Mouse (Mus musculus): Measurements from ENCODE around the gene Kcnj12.

The Kcnj12 gene

DNA sequence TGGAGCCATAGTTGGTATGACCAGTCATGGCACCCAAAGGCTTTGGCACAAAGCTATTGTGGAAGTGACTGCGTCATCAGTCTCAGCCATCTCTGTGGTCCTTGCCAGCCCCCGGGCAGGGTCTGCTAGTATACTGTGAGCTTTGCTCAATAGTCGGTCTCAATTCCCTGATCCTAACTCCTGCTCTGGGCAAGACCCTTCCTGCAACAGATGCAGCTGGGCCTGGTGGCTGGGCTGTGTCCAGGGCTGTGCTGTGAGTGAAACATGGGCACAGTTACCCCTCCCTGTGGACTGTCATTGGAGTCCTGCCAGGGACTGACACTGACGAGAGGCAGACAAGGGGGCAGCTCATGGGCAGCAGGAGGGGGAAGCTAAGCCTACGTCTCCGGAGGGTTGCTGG lies 2.6 kb downstream of the Kcnj12 start:
- no peak for DNase-seq (ENCODE audit: low read depth)

DNA sequence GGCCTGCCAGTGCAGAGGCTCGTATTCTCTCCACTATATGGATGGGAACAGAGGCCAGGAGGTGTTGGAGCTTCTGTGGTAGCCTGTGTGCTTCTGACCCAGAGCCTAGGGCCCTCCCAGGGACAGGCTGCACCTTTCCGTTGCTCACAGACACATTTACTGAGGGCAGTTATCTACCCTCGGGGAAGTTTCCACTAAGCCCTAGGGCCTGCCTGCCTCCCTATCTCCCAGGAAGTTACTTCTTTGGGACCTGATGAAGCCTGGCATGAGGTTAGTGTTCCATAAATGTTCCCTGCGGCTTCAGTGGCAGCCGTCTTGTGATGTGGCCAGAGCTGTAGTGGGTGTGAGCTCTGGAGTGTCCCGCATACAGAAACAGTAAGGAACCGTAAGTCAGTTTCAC lies 3.2 kb downstream of the Kcnj12 start:
- DNase-seq (ENCODE audit: low read depth): no peak

DNA sequence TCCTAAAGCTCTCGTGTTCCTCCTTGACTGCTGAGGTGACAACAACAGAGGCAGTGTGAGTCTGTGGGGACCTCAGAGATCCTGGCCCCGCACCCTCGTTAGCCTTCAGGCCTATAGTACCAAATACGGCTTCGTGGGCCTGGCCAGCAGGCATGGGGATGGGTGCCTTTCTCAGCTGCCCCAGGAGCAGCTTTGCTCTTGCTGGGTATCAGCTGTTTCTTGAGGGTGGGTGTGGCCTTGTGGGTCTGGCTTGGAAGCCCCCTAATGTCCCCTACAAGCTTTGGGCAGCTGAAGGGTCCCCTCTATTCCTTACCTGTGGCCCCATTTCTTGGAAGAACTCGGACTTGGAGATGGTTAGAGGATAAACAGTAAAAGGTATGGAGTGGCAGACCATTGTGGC lies 4.0 kb downstream of the Kcnj12 start:
- no peak for DNase-seq (ENCODE audit: low read depth)

DNA sequence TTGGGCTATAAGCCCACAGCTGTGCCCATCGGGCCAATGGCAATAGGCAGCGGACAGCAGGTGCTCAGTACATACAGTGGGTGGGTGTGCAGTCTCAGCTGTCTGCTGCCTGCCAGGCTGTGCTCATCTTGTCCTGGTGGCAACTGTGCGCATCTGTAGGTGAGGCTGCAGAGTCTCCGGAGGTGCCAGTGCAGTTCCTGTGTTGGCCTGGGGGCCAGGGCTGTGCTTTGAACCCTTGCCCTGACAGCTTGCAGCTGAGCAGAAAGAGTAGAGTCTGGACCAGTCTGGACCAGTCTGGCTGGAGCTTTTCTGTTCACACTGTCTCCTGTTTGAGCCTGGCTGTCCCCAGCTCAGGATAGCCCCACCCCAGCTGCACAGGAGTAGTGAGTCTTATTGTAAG lies 4.8 kb downstream of the Kcnj12 start:
- no peak for DNase-seq (ENCODE audit: low read depth)

DNA sequence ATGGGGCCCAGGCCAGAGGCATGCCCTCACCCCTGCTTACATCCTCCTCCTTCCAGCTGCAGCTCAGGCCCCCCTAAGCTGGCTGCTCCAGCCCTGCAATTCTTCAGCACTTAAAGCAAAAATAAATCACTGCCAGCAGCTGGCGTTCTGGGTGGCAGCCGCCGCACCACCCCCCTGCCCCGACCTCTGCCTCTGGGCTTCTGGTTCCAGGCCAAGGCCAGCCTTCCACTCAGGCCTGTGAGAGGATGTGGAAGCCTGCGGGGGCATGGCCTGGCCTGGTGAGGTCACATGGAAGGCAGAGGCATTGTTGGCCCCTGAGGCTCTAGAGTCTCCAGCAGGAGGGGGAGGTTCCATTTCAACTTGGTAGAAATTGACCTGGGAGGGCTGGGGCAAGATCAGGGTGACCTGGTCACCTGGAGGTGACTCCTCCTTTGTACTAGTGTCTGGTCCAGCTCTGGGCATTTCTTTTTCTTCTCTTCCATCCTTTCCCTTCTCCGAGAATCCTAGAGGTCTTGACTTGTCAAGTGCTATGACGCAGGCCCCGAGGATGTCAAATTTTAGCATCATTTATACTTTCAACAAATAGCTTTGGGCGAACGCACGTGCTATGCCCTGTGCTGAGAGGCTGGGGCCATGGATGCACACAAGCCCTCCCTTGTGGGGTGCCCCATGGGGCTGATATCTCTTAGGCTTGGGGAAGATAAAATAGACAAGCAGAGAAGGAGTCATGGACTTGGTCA lies 6.0 kb downstream of the Kcnj12 start:
- no peak for DNase-seq (ENCODE audit: low read depth)

DNA sequence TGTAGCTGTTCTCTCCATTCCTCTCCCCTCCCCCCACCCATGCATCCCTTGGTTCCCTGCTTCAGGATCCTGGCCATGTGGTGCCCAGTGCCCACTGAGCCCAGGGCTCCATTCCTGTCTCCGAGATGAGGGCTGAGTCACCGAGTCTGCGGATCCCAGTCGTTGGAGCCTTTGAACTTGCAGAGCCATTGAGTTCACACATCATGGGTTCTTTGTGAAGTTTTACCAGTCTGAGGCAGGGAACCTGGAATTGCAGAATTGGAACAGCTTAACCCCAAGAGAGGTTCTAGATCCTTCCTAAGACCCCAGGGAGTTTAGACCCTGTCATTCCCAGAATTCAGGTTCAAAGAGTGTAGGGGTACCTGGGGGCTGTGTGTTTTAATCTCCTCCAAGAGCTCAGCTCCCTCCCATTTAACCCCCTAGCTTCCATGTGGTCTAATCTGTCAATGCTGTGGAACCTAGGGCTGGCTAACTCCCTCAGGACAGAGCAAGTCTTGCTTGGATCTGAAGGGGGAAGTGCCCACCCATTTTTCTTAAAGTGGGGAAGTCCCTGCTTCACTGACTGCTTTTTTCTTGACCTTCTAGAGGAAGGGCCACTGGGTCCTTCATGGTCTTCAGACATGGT lies 6.9 kb downstream of the Kcnj12 start:
- no peak for DNase-seq (ENCODE audit: low read depth)

DNA sequence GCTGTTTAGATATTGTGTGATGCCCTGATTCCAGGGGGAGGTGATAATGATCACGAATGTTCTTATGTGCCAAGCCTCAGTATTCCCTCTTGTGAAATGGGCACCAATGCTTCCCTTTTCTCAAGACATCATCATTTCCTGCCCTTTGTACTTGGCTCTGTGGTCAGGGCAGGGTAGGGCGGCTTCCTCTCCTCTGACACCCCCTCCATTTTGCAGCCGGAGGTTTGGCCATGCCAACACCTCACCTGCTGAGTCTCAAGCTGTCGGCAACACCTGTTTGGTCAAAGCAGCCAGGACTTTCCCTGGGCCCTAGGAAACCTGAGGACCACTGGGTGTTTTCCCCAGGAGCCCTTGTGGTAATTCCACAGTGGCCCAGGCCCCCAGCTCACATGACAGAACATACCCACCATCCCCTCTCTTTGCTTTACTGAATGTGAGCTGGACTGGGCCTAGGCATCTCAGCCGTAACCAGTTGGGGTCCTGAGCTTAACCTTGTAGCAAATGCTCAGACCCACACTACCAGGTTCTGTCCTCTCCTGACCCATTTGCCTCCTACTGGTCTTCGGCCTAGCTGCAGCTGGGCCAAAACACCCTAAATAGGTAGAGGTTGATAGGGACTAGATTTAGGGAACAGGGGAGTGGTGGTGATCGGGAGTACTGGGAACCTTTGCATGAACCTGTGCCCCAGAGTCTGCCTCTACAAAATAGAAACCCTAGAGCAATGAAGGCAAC lies 7.7 kb downstream of the Kcnj12 start:
- DNase-seq (ENCODE audit: low read depth): peak; percentile 47

DNA sequence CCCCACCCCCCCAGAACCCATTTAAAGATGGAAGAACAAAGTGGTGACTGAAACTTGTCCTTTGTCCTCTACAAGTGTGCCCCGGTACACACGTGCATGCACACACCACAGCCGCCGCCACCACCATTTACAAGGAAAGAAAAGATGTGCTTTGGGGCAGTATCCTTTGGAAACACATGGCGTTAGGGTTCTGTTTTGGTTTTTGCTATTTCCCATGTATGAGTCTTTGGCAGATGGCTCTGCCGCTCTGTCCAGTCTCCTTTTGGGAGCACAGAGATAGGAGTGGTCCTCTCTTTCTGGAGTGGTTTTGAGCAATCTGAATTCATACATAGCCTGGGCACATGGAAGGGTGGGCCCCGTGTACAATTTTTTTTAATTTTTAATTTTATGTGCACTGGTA lies 8.8 kb downstream of the Kcnj12 start:
- DNase-seq (ENCODE audit: low read depth): no peak

DNA sequence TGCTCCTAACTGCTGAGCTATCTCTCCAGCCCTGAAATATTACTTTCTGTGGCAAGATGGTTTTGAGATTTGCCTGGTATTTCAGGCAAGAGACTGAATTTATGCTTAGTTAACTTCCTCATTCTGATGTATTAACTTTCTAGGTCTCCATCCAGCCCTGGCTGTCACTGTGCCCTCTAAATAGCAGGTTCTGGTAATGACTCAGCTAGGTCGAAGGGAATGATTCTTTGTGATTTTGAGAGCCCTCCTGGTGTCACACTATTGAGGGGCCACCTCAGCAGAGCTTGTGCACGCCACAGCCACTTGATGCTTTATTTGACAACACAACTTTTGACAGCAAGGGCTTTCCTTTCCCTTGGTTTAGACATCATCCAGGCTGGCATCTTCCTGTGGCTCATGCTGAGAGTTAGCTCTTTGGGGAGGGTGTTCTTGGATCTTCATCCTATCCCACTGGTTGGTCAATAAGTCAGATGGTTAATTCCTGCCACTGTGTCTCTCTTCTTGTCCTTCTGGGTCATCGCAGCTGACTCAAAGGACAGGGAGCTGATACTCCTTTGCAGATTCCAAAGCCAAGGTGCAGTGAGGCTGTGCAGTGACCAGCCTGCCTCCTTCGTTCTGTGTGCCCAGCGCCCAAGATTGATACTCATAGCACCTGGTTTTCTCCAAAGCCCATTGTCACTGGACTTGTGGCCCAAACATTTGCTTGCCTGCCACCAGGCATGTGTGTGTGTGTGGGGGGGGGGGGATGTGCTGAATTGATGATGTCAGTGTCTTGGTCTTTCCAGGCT lies 9.5 kb downstream of the Kcnj12 start:
- peak; percentile 38 for DNase-seq (ENCODE audit: low read depth)

DNA sequence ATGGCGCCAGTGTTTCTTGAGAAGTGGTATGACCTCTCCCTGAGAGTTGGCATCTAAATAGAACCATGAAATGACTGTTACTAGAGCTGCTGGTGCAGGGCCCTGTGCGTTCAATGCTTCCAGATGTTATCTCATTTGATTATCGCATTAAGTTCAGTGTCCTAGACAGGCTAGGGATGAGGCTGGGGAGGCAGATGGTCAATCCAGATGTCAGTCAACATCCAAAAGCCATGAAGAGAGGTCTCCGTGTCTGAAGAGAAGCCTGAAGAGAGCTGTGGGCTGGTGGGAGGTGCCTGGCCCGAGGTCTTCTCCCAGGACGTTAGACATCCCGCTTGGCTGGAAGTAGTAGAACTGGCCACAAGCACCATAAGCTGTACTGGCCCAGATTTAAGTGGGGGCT lies 10.1 kb downstream of the Kcnj12 start:
- DNase-seq (ENCODE audit: low read depth): no peak

DNA sequence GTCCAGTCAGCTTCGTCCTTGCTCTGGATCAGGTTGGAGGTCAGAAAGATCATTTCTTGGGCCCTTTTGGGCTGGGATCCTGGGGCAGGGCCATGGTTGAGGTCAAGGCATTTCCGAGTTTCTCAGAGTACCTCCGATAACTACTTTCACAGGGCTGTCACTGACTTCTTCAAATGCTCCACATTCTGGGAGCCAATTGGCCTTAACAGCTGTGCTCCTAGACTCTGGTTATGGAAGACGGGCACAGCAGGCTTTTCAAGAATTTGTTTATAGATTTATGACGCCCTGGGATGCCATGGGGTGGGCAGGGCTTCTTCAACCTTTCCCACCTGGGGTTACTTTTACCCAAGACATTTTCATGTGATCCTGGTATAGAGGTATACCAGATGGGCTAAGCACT lies 10.8 kb downstream of the Kcnj12 start:
- DNase-seq (ENCODE audit: low read depth): no peak

DNA sequence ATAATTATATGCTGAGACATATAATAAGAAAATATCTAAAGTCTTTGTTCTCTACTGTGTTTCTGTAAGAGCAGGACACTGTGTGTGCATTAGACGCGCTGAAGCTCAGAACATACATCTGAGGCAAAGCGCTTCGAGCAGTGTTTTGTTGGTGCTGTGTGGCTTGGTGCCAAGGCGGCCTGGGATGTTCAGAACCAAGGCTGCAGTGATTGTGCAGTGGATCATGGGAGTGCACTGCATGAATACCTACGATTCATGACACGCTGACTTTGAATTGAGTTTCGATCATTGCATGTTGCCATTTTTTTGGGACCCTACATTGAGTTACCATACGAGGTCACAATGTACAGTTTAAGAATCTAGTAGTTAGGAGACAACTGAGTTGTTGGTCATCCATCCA lies 14.3 kb downstream of the Kcnj12 start:
- DNase-seq (ENCODE audit: low read depth): no peak

DNA sequence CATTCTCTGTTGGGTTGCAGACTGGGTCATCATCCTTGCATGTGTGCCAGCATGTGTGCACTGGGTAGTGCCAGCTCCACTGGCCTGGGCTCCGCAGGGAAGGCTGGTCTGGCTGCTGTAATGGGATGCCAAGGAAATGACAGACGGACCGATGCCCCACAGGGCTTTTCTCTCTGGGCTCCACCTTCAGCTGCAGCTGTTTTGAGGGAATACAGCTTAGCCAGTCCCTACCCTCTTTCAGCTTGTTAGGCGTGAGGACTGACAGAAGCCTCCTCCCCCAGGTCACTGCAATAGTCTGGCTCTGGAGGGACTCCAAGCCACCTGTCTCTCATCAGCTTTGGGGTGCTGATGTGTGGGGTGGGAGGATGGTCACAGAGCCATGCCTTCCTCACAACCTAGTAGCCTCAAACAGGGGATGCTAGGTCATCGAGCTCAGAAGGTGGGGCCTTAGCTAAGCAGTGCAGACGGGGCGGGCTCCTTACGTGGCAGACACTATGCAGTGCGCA lies 16.0 kb downstream of the Kcnj12 start:
- DNase-seq (ENCODE audit: low read depth): no peak

DNA sequence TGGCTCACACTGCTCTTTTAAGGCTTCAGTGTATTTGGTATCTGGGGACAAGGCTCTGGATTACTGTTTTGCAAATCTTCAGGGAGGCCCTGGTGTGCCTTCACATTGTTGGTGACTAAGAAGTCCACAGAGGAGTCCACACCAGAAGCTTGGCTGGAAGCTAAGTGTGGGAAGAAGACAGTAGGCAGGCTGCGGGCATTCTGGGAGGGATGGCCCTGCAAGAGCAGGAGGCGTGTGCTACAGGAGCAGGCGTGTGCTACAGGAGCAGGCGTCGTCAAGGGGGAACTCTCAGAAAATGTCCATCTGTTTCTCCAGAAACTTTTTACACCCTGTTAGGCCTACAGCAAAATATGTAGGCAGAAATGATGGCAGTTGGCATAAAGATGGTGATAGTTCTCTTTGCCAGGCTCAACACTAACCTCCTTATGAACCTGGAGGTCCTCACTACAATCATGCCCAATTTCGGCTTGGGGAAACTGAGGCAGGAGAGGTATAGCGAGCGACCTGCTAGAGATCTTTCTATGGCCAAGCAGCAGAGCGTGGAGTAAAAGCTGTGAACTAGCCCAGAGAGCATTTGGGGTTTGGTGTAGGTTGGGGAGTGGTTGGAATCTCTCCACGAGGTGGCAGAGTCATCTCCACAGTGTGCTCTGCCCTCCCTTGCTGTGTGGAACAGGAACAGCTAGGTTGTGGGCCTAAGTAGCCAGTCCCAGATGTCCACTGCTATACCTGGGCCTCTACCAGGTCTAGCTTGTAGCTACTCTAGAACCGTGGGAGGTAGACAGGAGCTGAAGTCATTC lies 18.7 kb downstream of the Kcnj12 start:
- no peak for DNase-seq (ENCODE audit: low read depth)

DNA sequence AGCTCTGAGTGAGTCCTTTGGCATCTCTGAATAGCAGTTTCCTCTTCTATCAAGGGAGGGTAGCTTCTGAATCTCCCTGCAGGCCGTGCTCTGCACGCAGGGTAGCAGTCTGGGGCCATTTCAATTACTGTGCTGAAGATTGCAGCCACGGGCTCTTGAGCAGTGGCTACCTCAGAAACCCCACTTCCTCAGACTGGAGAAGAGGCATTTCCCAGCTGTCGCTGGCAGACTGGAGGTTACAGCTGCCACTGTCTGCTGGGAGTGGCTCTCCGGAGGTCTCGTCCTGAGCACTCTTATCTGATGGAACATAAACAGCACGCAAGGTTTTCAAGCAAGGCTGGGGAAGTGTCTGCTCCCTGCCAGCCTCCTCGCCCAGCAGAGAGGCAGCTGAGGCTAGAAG lies 20.2 kb downstream of the Kcnj12 start:
- peak; percentile 35 for DNase-seq (ENCODE audit: low read depth)

DNA sequence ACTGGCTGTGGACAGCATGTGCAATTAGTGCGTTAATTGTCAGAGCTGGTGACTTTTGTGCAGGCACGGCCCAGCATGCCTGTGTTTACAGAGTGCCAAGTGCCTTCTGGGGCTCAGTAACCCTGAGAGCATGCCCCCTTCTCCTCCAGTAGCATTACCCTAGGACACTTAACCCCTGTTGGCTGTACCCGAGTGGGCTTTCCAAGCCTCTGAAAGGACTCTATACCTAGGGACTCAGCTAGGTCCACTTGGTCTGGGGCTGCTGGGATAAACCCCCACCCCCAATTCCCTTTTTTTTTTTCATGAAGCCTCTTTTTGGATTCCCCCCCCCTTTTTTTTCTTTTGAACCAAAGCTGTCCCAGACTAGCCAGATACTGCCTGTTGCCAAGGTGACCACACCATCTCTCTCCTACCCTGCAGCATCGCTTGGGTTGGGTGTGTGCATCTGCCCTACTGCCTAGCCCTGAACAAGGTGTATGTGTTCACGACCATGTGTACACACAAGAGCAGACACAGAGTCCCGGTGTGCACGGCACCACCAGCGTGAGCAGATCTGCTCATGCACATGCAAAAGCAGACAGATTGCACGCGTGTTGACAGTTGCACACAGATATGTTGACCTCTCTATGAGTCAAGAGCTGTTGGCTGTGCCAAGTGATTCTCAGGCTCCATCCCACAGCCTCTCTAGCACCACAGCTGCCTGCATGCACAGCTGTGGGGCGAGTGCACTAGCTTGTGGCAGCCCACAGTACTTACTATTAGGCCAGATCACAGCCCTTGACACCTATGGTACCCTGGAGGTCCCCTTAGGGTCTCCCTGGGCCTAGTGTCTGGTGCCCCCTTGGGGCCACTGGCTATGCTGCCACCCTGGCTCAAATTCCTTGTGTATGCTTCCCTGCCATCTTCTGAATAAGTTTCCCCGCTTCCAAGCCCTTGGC lies 21.0 kb downstream of the Kcnj12 start:
- peak; percentile 39 for DNase-seq (ENCODE audit: low read depth)

DNA sequence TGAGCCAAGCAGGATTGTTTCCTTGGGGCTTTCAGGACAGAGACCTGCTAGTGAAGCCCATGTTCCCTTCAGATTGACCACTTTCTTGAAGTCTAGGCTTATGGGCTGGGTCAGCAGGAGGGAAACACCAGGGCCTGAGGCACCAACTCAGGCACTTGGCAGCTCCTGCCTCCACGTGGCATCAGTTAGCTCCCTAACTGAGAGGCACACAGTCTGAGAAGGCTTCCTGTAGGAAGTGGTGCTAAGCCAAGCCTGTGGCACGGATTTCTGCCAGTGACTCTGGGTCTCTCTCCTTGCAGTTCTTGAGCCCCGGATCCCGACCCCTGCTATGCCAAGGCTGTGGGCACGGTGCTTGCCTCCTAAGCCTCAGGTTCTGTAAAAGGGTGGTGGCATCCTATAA lies 22.4 kb downstream of the Kcnj12 start:
- no peak for DNase-seq (ENCODE audit: low read depth)

DNA sequence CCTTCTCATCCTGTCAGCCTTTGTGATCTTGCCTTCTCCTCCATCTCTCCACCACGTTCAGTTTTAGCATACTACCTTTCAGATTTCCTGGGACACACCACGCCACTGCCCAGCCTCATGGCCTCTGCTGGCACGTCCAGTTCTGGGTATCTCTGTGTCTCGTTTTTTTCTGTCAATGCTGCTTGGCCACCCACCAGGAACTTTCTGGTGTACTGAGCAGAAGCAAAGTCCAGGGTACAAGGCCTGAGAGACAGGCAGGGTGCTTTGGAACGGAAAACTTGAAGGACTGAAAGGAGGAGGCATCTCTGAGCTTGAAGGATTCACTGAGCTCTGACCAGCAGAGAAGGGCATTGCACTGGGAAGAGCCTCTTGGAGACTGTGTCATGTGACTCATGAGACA lies 25.1 kb downstream of the Kcnj12 start:
- DNase-seq (ENCODE audit: low read depth): no peak

DNA sequence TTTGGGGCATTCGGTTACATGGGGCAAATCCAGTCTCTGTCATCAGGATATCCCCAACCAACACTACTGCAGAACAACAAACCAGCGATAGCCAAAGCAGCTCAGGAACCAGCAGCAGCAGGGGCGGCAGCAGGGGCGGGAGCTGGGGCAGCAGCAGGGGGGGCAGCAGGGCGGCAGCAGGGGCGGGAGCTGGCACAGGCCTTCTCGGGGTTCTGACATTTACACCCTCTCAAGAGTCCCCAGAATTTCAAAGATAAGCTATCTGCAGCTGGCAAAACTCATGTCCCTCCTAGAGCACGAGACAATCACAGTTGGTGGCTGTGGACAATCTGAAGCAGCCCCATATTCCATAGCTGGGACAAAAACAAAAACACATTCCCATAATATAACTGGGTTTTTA lies 28.8 kb downstream of the Kcnj12 start:
- no peak for DNase-seq (ENCODE audit: low read depth)

DNA sequence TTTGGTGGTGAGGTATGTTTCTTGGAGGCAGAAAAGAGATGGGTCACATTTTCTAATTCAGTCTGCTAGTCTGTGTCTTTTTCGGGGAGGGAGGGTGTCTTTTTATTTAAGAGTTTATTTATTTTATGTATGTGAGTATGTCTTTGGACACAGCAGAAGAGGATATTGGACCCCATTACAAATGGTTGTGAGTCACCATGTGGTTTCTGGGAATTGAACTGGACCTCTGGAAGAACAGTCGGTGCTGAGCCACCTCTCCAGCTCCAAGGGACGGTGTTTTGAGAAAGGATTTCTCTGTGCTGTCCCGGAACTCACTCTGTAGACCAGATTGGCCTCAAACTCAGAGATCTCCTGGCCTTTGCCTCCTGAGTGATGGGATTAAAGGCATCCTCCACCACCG lies 34.5 kb downstream of the Kcnj12 start:
- no peak for DNase-seq (ENCODE audit: low read depth)

All from 416B (cell line).